Mouse (Mus musculus) CD4-positive, CD25-positive, alpha-beta regulatory T cell, adult 4 months (primary cell): ENCODE results near the gene Mcf2l. TPM values are rescaled to one million over a fixed set of nuclear protein-coding genes. Genes with fewer than 3 reads are reported as not detected.

ENCODE experiments used
- ATAC-seq: one replicate; pipeline ENCODE4 v1.8.0; 2017
- polyA plus RNA-seq, 2 experiments: library from polyadenylated mRNA; unstranded; fragments of 100-300 nt; shearing (Covaris generic); gene quantifications; one replicate each; pipeline ENCODE4 v1.2.1; 2017

Mcf2l gene
- polyA plus RNA-seq, 2 experiments from 2014 or later, result 0.65 TPM; not detected in 1

DNA sequence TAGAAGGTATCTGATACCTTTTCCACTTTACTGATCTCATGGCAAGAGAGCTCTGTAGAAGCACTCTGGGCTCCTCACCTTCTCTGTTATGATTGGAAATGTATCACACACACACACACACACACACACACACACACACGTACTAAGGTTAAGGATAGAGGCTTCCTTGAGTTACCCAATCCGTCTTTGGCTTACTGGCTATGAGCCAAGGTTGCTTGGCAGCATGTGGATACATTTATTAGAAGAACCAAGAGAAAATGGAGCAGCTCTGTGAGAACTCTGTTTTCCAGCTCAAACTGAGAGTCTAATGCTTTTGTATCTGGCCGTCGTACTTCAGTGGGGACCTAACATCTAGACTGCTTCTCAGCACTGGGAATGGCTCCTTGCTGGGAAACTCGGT is 121.9 kb downstream of the Mcf2l start:
- ATAC-seq, result no peak

DNA sequence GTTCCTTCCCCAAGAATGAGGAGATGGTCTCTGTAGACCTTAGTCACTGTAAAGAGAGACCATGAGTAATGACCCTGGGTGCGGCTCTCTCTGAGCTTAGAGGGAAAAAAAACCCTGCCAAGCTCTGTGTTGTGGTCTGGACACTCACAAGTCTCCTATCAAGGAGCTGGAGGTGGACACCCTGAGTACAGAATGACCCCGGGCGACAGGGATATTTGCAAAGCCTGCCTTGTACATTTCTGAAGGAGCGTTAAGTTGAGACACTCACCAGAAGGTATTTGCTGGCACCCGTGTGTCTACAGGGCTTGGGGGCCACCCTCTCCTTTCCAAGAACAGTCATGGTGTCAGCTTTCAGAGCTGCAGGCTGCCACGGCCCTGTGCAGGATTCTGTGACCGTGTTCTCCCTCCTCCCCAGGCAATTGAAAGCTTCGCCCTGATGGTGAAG is 123.2 kb downstream of the Mcf2l start:
- ATAC-seq, result no peak

DNA sequence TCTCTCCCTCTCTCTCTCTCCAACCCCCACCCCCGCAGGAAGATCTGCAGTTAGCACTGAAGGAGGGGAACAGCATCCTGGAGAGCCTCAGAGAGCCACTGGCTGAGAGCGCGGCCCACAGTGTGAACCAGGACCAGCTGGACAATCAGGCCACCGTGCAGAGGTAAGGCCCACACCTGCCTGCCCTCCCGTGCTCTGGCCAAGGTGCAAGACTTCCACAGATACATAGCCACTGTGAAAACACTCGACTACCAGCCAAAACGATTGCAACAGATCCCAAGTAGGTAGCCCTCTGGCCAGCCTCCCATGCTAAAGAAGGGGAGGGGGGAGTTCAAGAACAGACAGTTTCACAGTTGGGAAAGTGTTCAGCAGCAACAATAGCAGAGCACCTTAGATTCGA is 124.7 kb downstream of the Mcf2l start:
- ATAC-seq, result no peak

DNA sequence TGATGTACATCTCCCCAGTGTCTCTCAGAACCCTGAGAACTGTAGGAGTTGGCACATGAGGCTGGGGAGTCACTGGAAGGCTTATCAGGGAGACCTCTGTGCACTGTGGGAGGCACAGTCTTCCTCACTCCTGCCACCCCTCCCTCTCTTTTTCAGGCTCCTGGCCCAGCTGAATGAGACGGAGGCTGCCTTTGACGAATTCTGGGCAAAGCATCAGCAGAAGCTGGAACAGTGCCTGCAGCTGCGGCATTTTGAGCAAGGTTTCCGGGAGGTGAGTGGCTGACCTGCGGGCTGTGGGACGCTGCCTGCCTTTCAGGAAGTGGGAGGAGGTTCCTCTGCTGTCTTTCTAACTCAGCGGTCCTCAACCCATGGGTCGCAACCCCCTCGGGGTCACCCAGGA is 126.2 kb downstream of the Mcf2l start:
- no peak for ATAC-seq

DNA sequence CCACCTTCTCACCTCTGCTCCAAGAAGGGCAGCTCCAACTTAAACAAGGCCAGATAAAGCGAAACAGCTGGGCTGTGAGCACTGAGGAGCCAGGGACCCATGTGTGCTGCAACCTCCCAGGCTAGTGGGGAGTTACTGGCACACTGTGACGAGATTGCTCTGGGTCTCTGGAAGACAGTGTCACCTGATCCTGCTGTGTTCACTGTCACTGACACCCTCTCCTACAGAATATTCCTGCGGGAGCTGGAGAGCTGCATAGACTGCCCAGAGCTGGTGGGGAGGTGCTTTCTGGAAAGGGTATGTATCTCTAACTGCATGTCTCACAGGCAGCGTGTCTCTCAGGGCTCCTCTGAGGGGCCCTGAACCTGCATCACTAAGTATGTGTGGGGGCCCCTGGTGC is 133.9 kb downstream of the Mcf2l start:
- ATAC-seq, result no peak

DNA sequence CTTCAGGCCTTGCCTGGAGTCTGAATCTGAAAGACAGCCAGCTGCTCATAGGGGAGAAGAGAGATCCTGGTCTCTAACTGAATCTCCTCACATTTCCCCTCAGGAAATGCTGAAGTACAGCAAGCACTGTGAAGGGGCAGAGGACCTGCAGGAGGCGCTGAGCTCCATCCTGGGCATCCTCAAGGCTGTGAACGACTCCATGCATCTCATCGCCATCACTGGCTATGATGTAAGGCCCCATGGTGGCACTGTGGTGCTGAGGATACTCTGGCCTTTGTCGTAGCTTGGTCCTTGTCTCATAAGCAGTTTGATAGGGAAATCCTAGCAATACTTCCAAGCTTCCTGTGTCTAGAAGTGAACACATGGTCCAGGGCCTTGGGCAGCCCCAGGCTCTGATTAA is 136.7 kb downstream of the Mcf2l start:
- ATAC-seq, result no peak

DNA sequence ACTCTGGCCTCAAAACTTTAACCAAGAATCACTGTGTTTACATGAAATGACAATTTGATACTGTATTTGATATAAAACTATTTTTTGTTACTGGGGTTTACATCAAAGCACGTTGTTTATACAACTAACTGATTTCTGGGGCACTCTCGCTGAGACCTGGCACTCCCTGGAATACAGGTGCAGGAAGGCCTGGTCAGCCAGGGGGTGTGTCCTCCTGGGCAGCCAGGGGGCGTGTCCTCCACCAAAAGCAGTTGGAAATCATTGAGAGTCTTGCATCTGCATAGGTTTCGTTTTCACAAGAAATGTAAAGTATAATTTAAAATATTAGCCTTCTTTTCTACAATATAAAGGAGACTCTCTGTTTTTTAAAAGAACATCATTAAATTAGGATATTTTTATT is 146.0 kb downstream of the Mcf2l start:
- no peak for ATAC-seq

DNA sequence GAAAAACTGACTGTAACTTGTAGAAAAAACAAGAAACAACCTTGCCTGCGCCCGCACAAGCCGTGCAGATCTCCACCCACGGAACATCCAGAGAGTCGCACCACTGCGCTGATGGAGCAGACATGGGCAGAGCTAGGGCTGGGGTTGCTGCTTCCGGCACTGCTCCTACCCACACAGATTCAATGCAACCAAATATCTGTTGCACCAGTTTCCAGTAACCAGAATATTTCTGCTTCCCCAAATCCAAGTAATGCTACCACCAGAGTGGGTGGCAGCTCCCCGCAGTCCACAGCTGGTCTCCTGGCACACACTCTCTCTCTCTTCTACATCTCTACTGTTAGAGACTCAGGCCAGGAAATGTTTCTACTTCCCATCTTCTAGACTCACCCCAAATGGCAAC is 148.2 kb downstream of the Mcf2l start:
- no peak for ATAC-seq

DNA sequence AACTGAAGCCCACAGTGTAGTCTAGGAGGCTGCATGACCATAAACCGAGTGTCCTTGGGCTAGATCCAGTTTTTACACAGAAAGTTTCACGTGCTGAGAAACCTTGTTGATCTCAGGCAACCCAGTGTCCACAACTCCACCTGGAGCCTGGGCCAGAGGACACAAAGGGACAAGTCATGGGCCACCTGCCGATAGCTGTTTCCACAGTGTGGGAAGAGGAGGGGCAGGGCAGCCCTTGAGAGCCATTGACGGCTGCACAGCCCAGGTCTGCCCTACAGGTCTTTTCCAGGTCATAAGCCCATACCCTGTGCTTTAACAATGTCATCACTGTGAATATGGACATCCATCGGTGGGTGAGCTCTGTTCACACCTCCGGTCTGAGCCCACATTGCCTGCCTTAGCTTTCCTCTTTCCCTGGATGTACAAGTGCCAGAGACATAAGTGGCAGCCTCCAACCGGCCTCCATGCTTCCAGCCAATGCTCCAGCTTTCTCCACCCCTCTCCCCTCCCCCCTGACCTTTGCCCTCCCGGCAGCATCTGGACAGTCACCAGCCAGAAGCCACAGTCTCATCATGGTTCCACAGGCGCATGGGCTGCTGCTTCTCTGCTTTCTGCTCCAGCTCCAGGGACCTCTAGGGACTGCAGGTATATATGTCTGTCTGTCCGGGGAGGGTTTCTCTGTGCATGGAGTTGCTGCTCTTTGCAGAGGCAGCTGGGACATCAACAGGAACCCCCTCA is 152.1 kb downstream of the Mcf2l start, which contains the start of gene F7:
F7 (plus strand) TSS at position 548 of the 738 bp plus-strand sequence.
- no peak for ATAC-seq

DNA sequence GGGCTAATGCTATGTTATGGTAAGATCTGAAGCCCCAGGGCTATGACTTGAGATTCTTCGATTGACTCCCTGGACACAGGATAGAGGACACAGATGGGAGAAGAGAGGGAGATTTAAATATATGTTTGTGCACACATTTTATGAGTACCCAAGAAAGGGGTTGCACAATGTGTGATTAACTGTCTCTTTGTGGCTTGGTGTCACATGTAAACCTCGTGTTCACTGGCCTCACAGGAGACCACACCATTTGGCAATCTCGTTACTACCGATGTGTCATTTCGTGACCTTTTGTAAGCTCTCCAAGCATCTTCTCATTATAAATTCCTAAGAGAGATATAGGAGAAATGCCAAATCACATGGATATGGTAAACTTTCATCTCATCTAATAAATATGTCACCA is 154.0 kb downstream of the Mcf2l start:
- ATAC-seq, result no peak

DNA sequence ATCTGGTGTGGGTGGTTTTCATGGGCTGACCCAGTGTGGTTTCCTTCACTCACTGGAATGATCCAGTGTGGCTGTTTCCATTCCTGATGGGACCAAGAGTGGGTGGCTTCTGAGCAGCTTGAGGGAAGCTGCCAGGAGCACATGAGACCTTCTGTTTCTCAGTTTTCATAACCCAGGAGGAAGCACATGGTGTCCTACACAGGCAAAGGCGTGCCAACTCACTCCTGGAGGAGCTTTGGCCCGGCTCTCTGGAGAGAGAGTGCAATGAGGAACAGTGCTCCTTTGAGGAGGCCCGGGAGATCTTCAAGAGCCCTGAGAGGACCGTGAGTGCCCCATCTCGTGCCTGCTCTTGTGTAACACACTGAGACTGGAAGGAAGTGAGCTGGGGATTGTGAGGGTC is 154.9 kb downstream of the Mcf2l start:
- no peak for ATAC-seq

DNA sequence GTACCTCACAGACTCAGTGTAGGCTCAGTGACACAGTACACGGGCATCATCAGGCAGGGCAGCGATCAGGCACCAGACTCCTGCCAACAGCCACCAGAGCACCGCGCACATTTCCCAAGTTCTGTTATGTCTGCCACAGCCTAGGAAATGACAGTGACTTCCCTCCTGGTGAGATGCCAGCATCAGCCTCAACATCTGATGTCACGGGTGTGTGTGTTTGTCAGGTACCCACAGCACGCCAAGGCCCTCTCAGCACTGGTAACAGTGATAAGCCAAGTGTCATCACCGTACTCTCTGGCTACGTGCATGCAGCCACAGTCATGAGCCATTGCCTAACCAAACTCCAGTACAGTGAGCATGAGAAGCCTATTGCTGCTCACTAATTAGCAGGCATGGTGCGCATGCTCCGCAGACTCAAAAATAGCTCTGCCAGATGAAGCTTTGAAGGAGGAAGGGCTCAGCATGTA is 162.8 kb downstream of the Mcf2l start:
- ATAC-seq, result no peak

DNA sequence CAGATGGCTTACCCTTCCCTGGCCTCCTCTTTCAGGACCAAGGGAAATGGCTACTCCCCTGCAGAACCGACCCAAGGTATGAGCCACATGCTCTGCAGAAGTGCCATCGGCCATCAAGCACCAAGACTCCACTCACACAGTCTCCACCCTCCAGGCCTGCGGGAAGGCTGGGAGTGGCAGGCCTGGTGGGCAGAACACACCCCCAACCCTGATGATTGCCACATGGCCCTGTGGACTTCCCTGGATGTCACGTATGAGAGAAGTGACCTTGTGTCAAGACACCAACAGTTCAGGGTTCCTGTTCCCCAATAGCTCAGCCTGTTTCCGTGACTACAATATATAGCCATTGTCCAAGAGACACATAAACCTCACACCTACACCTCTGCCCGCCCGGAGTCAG is 163.4 kb downstream of the Mcf2l start, which contains the start of gene F10:
F10 (plus strand) TSS at position 294 of the 400 bp plus-strand sequence.
- no peak for ATAC-seq

DNA sequence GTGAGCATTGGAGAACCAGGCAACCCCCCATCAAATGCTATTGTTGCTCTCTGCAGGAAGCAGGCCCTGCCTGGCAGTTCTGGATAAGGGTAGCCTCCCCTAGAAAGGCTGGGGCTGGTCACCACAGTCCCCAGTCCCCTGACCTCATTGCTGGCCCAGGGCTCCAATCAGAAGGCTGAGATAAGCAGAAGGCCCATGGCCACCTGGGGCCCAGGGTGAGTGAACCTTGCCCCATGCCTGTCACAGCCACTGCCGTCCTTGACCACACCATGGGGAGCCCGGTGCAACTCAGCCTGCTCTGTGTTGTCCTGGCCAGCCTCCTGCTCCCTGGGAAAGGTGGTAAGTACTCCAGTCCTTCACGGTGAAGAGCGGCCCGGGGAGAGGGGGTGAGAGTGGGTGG is 164.0 kb downstream of the Mcf2l start:
- ATAC-seq, result no peak

DNA sequence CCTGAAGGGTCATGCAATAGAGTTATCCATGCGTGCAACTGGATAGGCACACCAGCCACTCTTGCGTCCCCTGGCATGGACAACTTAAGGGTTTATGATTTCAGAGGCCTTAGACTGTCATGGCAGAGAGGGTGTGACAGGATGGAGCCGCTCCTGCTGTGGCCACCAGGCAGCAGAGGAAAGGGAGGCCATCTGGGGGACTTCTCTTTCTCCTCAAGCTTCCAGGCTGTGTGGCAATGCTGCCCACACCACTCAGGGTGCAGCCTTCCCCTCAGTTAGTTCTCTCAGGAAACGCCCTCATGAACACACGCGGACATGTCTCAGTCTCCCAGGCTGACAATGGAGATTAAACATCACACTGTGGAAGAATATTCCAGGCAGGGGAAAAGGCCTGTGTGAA is 165.4 kb downstream of the Mcf2l start:
- ATAC-seq, result no peak

DNA sequence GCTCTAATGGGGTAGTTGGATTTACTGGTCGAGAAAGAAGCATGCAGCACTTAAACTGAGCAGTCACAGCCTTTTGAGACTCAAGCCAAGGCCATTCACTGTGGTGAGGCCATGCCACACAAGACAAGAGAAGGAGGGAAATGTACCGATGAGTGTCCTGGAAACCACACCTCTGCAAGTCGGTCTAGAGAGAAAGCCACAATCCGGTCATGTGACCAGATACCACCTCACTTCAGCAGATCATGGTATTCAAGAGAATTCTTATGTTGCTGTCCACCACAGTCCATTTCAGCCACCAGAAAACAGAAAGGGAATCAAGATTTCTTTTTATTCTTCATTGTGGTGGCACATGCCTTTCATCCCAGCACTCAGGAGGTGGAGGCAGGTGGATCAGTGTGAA is 167.9 kb downstream of the Mcf2l start:
- no peak for ATAC-seq

DNA sequence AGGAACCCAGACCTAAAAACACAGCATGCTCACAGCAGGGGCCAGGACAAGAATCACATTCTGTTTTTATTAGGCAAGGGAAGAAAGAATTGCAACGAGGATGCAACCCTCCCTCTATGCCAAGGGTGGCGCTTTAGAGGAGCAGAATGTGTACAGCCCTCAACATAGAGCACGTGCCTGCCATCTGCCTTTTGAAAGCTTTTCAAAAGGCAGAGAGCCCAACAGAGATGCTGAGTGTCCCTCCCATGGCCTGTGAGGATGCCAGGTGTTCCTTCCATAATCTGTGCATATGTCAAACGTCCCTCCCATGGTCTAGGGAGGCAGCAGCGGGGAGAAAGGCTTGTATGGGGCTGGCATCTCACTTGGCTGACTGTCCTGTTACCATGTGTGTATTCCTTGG is 174.0 kb downstream of the Mcf2l start:
- ATAC-seq, result no peak

DNA sequence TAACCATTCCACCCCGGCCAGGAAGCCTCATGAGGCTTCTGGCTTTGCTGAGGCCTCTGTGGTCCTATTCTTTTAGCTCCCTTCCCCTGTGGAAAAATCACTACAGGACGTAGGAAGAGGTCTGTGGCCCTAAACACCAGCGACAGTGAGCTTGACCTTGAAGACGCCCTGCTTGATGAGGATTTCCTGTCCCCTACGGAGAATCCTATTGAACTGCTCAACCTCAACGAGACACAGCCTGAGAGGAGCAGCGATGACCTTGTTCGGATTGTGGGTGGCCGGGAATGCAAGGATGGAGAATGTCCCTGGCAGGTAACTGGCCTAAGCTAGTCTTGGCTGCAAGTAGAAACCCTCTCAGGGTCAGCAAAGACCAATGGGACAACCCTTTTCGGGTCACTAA is 176.9 kb downstream of the Mcf2l start:
- no peak for ATAC-seq

DNA sequence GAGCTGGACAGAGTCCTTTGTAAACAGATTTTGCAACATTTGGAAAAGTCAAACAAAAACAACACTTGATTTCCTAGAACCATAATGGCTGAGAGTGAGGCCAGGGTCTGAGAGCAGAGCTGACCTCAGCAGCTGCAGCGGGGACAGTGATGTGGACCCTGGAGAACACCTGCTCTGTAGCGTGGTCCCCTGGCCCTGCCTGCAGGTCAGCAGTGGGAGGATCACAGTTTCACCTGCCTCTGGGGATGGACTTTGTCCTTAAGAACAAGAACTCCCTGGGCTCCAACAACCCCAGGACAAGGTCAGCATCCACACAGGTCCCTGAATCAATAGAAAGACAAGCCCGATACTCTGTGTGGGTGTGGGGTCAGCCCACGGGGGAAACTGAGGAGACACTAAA is 183.7 kb downstream of the Mcf2l start:
- ATAC-seq, result no peak

DNA sequence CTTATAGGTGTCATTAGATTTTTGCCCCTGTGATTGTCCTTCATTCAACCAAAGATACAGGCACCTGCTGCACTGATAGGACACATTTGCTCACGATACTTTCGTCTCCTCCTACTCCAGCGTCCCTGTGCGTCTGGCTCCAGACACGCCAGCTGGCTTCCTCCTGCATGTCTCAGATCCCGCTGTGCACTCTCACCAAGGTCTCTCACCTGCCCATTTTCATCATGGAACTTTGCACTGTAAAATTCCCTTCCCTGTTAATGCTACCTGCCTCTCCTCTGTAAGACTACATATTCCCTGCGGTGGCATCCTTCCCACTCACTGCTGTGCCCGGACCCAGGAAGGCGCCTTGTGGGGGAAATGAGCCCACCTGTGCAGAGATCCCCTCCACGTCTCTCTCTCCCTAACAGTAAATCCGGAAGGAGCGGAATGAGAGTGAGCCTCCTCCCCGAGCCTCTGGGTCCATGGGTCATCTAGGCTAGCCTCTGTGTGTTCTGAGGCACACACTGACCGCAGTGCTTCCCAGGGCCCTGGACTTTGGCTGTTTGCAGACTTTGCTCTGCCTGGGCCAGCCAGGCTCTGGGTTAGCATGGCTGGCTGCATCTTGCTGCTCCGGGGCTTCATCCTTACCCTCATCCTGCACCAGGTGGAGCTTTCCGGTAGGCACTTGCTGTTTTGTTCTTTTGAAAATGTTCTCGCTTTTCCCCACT is 187.0 kb downstream of the Mcf2l start, which contains the start of gene Proz:
Proz (plus strand) TSS at position 474 of the 710 bp plus-strand sequence.
- no peak for ATAC-seq

DNA sequence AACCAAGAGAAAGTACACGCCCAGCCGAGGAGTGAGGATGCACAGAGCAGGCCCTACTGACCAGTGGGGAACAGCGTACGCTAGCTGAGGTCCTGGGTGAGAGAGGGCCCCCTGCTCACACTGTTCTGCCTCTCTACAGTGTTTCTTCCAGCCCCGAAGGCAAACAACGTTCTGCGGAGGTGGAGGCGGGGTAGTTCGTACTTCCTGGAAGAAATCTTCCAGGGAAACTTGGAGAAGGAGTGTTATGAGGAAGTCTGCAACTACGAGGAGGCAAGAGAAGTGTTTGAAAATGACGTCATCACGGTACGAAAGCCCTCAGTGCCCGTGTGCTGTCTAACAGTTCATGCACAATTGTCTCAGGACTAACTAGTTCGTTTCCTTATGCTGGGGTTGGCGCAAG is 189.5 kb downstream of the Mcf2l start:
- ATAC-seq, result no peak
